Mouse (Mus musculus): ENCODE measurements at regions not wholly inside any gene's neighbourhood (a gene's known extent, or its start where the extent isn't known, plus 50 kb on each side); places are given as distances from the start of the nearest gene placed in this dataset.

- DNase-seq (ENCODE audit: low spot score) = no peak
These were observed 115.1 kb upstream of the Taf1b start for GRCm38 (mm10) chr12:24383016-24383415.

GRCm38 (mm10) chr12:24424958-24425357 lies 73.2 kb upstream of the Taf1b start:
- peak; percentile 14 for DNase-seq (ENCODE audit: low spot score)
